Mouse (Mus musculus) embryonic facial prominence, embryonic 11.5 days (tissue): Measurements from ENCODE around the gene Mafg. TPM values are rescaled to one million over a fixed set of nuclear protein-coding genes. Genes with fewer than 3 reads are reported as not detected.
A peak's percentile ranks its signal among the peaks of the same experiment; 100 is the strongest.

ENCODE experiments used
- ATAC-seq: fragments of 200-750 bp; cut with Nextera tagmentation; replicated peaks from 2 replicates; pipeline ENCODE4 v1.8.0; 2017; ENCODE audit warnings: low read depth; ENCODE audit not compliant: insufficient number of reproducible peaks, low FRiP score, low TSS enrichment
- DNase-seq: peaks from one replicate; pipeline ENCODE4 v3.0.0-alpha.2; 2015; ENCODE audit warnings: low spot score
- H3K27ac ChIP-seq: fragments of 300-500 bp; sonication (generic); replicated peaks from 2 replicates; pipeline ENCODE4 v1.5.1; 2014; ENCODE audit warnings: mild to moderate bottlenecking, low read depth, low read length, control low read depth
- H3K27me3 ChIP-seq: fragments of 300-500 bp; sonication (generic); 2 replicates; pipeline ENCODE4 v1.6.1; 2014; ENCODE audit warnings: mild to moderate bottlenecking, low read length, moderate library complexity, mixed read lengths; ENCODE audit not compliant: control insufficient read depth, insufficient read depth
- H3K36me3 ChIP-seq: fragments of 300-500 bp; sonication (generic); replicated peaks from 2 replicates; pipeline ENCODE4 v1.6.1; 2014; ENCODE audit warnings: low read depth, mild to moderate bottlenecking, low read length, moderate library complexity, mixed read lengths; ENCODE audit not compliant: control insufficient read depth, insufficient read depth
- H3K4me1 ChIP-seq: fragments of 300-500 bp; sonication (generic); 2 replicates; pipeline ENCODE4 v1.6.1; 2014; ENCODE audit warnings: low read length, mixed read lengths; ENCODE audit not compliant: control insufficient read depth, insufficient read depth
- H3K4me2 ChIP-seq: fragments of 300-500 bp; sonication (generic); 2 replicates; pipeline ENCODE4 v1.6.1; 2014; ENCODE audit warnings: low read depth, mild to moderate bottlenecking, control low read depth, low read length, moderate library complexity
- H3K4me3 ChIP-seq: fragments of 300-500 bp; sonication (generic); 2 replicates; pipeline ENCODE4 v1.5.1; 2014; ENCODE audit warnings: low read depth, low read length, control low read depth
- H3K9ac ChIP-seq: fragments of 300-500 bp; sonication (generic); replicated peaks from 2 replicates; pipeline ENCODE4 v1.6.1; 2014; ENCODE audit warnings: mild to moderate bottlenecking, control low read depth, low read length
- H3K9me3 ChIP-seq: fragments of 300-500 bp; sonication (generic); replicated peaks from 2 replicates; pipeline ENCODE4 v1.6.1; 2016; ENCODE audit warnings: mild to moderate bottlenecking, low read length, inconsistent platforms, mixed read lengths; ENCODE audit not compliant: control insufficient read depth
- WGBS: fragments of 180-500 bp; shearing (Covaris S2); extraction: QIAGEN DNeasy Blood & Tissue Kit; methylation state at CpG from one replicate; pipeline ENCODE4 v1.1.7; 2014; 5-methylcytosine and 5-hydroxymethylcytosine counted together
- polyA plus RNA-seq: library from polyadenylated mRNA; unstranded; fragments of >200 nt; fragmentation: Nextera tagmentation; extraction: Ambion mirVana; gene quantifications from 2 replicates; pipeline ENCODE4 v1.2.1, GENCODE M21; 2014

Gene Mafg
- polyA plus RNA-seq, 1 experiment from 2014 or later: 16.7 TPM

GRCm38 (mm10) chr11:120642939-120643600, 9.7 kb upstream of the Mafg start:
- peak overlapping the region; percentile 54 for H3K9ac ChIP-seq
- 3% methylated on average over 18 of the region's 18 CpGs for WGBS
- no peaks in the 10 kb centered on the region for H3K36me3 ChIP-seq
- no peaks in the 10 kb centered on the region for H3K9me3 ChIP-seq
- peak overlapping the region; percentile 33 for H3K4me3 ChIP-seq
- H3K27ac ChIP-seq: no peak overlapping the region
- DNase-seq (peak; percentile 43), ATAC-seq (peak; percentile 41)
- H3K4me2 ChIP-seq: peak overlapping the region; percentile 89
- peaks cover 3% of the 10 kb centered on the region; the same call in 1 of the 2 replicates for H3K4me1 ChIP-seq
- H3K27me3 ChIP-seq: peaks cover 5% of the 10 kb centered on the region; the same call in 1 of the 2 replicates

DNA sequence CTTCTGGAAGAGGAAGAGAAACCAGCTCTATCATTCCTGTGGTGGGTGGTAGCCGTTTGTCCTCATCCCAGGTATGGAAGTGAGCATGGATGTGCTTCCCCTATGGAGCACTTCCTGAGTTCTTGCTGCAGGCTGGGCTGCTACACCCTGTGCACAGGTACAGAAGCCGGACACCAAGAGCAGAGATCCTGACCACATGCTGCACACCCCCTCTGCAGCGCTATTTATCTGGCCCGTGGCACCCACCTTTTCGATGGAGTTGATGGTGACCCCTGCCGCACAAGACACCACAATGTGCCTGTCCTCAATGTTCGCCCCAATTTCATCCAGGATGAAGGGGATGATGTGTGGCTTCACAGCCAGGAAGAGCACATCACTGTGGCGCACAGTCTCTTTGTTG, 8.5 kb upstream of the Mafg start:
- DNase-seq (no peak), ATAC-seq (no peak)
- Histone ChIP-seq H3K27ac (no peak overlapping the region), H3K4me3 (no peak overlapping the region), H3K9ac (no peak overlapping the region; the same call in 1 of the 2 replicates), H3K27me3 (no peaks in the 10 kb centered on the region), H3K9me3 (no peaks in the 10 kb centered on the region), H3K4me2 (no peak overlapping the region), H3K4me1 (peaks cover 3% of the 10 kb centered on the region; the same call in 1 of the 2 replicates), H3K36me3 (no peaks in the 10 kb centered on the region)
- 86% methylated on average over 8 of the region's 8 CpGs for WGBS

- H3K27me3 ChIP-seq: no peaks in the 10 kb centered on the region
- H3K4me2 ChIP-seq: no peak overlapping the region
- H3K4me3 ChIP-seq: no peak overlapping the region
- H3K4me1 ChIP-seq: peaks cover 3% of the 10 kb centered on the region; the same call in 1 of the 2 replicates
- H3K36me3 ChIP-seq: no peaks in the 10 kb centered on the region
- H3K9ac ChIP-seq: peak overlapping the region; percentile 28
- DNase-seq (no peak), ATAC-seq (no peak)
- 61% methylated on average over 9 of the region's 9 CpGs for WGBS
- H3K9me3 ChIP-seq: no peaks in the 10 kb centered on the region
- no peak overlapping the region for H3K27ac ChIP-seq
Observed at GRCm38 (mm10) chr11:120641255-120641654, 7.9 kb upstream of the Mafg start.

DNA sequence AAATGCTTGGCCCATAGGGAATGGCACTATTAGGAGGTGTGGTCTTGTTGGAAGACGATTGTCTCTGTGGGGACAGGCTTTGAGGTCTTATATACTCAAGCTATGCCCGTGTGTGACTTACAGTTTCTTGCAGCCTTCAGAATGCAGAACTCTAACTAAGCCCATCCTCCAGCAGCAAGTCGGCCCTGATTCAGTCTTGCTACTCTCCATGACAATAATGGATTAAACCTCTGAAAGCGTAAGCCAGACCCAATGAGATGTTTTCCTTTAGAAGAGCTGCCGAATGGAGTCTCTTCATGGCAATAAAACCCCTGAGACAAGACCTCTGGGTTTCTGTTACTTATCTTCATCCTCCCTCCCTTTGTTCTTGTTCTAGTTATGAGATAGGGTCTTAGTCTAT, 1.4 kb upstream of the Mafg start:
- Histone ChIP-seq H3K9ac (no peak overlapping the region), H3K27me3 (no peaks in the 10 kb centered on the region), H3K27ac (no peak overlapping the region), H3K9me3 (no peaks in the 10 kb centered on the region), H3K4me1 (peaks cover 9% of the 10 kb centered on the region; the same call in 1 of the 2 replicates), H3K4me2 (no peak overlapping the region), H3K36me3 (no peaks in the 10 kb centered on the region), H3K4me3 (no peak overlapping the region)
- ATAC-seq (no peak), DNase-seq (no peak)
- WGBS: 82% methylated on average over 5 of the region's 5 CpGs

DNA sequence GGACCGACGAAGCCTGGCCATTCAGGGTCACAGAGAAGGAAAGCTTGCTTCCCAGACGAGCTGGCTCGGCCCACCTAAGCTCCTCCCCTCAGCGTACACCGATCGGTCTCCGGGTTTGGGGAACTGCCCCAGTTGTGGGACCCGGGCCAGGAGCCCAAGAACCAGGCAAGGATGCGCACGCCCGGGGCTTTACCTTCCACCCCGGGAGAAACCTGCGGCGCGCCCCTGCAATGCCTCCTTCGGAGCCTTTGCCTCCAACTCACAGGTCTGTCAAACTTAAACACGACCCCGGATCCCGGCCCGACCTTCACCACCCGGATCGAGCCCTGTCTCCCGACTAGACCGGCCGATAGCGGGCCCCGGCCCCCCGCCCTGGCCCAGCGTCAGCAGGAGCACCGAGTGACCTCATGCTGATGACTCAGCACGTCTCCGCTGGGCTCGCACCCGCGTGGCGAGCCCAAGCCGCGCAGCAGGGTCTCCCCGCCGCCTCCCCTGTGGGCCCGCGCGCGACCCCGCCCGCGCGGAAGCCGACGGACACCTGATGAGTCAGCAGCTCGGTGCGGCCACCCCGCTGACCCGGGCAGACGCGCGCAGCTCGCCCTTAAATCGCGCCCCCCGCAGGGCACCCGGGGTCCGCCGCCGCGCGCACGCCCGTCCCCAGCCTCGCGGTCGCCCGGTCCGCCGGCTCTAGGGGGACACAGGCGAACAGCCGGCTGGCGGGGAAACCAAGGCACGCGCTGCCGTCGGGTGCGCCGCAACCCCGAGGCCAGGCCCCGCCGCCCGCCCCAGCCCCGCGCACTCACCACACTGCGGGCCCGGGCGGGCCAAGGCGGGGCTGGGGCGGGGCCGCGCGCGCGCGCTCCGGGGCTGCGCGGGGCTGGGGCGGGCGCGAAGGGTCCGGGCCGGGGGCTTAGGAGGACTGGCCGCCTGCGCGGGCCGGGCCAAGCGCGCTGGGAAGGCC, 561 bp downstream of the Mafg start:
- DNase-seq (peak; percentile 63), ATAC-seq (peak; percentile 82)
- no peaks in the 10 kb centered on the region; the same call in none of the 2 replicates for H3K36me3 ChIP-seq
- H3K4me2 ChIP-seq: peak overlapping the region; percentile 81
- H3K9ac ChIP-seq: peak overlapping the region; percentile 94
- H3K4me3 ChIP-seq: peak overlapping the region; percentile 85
- WGBS: under 1% methylated on average over 99 of the region's 116 CpGs
- no peaks in the 10 kb centered on the region for H3K27me3 ChIP-seq
- H3K4me1 ChIP-seq: peaks cover 9% of the 10 kb centered on the region; the same call in 1 of the 2 replicates
- no peaks in the 10 kb centered on the region for H3K9me3 ChIP-seq
- peak overlapping the region; percentile 75 for H3K27ac ChIP-seq

- Histone ChIP-seq H3K27ac (peak overlapping the region; percentile 75; the same call in 1 of the 2 replicates), H3K9me3 (no peaks in the 10 kb centered on the region), H3K9ac (peak overlapping the region; percentile 94), H3K36me3 (no peaks in the 10 kb centered on the region; the same call in none of the 2 replicates), H3K4me2 (peak overlapping the region; percentile 81), H3K27me3 (no peaks in the 10 kb centered on the region), H3K4me3 (peak overlapping the region; percentile 85), H3K4me1 (peaks cover 9% of the 10 kb centered on the region; the same call in 1 of the 2 replicates)
- no peak for ATAC-seq
- DNase-seq: no peak
- WGBS: 69% methylated on average over 4 of the region's 4 CpGs
Observed at GRCm38 (mm10) chr11:120631726-120632448, 1.5 kb downstream of the Mafg start.

GRCm38 (mm10) chr11:120630881-120631725, 2.3 kb downstream of the Mafg start:
- peak overlapping the region; percentile 94; the same call in 1 of the 2 replicates for H3K9ac ChIP-seq
- peak overlapping the region; percentile 16 for H3K4me2 ChIP-seq
- DNase-seq (no peak), ATAC-seq (no peak)
- H3K27ac ChIP-seq: no peak overlapping the region
- H3K4me1 ChIP-seq: peaks cover 9% of the 10 kb centered on the region; the same call in 1 of the 2 replicates
- no peaks in the 10 kb centered on the region for H3K9me3 ChIP-seq
- WGBS: 41% methylated on average over 7 of the region's 7 CpGs
- H3K27me3 ChIP-seq: no peaks in the 10 kb centered on the region
- no peaks in the 10 kb centered on the region; the same call in none of the 2 replicates for H3K36me3 ChIP-seq
- H3K4me3 ChIP-seq: peak overlapping the region; percentile 1; the same call in 1 of the 2 replicates
